9 mouse cellular contexts compared by ENCODE assay signal in the genomic region with DNA sequence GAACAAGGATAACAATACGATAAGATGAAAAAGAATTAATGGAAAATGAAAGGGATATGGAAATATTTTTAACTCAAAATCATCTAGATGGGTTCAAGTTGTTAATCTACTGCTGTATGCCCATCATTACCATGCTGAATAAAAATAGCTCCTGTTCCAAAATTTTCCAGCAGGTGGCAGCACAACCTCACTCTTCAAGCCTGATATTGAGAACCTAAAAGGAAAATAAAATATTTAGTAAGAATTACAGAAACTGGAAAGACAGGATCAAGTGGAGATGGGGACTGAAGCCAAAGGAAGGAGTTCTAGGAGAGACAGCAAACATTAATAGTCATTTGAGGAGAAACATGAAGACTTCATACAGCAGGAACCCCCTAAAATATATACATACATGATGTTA.
DNase-seq lines count a peak whose midpoint lies in the region; ATAC-seq lines count a peak whose summit lies in the region.
"Had no signal": no experiment of that assay in that cellular context is flagged by ENCODE, and none has a peak within 500 bp of the region (broad histone marks: within the 10 kb centered on the region; RNA-seq: fewer than 3 reads in every experiment).

No protein-coding gene starts in this region.

- ATAC-seq in CD4-positive, CD25-positive, alpha-beta regulatory T cell, adult 4 months = no peak
- ATAC-seq in forebrain, embryonic 11.5 days (replicated peaks; ENCODE audit: low FRiP score) = peak; percentile 78
- ATAC-seq in megakaryocyte-erythroid progenitor cell, adult 5-6 weeks (replicated peaks; ENCODE audit: low FRiP score, low TSS enrichment, poor library complexity, severe bottlenecking) = peak; percentile 73; the same call in 1 of the 2 replicates

- H3K9ac ChIP-seq in forebrain, embryonic 11.5 days (ENCODE audit: low read length) = no peak overlapping the region
- H3K9ac ChIP-seq: lung, embryonic 15.5 days had no signal

- 22% methylated on average over 1 of the region's 1 CpGs for WGBS in forebrain, embryonic 11.5 days

- no peak overlapping the region for H3K4me2 ChIP-seq in forebrain, embryonic 11.5 days (ENCODE audit: low read depth, low read length, severe bottlenecking)
- H3K4me2 ChIP-seq: lung, embryonic 15.5 days had no signal

- no peak overlapping the region for H3K4me3 ChIP-seq in forebrain, embryonic 11.5 days (ENCODE audit: low read depth, low read length)
- H3K4me3 ChIP-seq: lung, embryonic 15.5 days had no signal

- H3K27me3 ChIP-seq in forebrain, embryonic 11.5 days (ENCODE audit: control insufficient read depth, insufficient read depth, low read length) = no peaks in the 10 kb centered on the region
- H3K27me3 ChIP-seq: lung, embryonic 15.5 days had no signal

- DNase-seq in CD4-positive, CD25-positive, alpha-beta regulatory T cell, adult 2 months (ENCODE audit: low read depth, low spot score) = peak; percentile 6
- peak; percentile 23 for DNase-seq in ovary, postnatal 14 days (ENCODE audit: low spot score)
- DNase-seq in ovary, postnatal 36 days (ENCODE audit: low spot score) = no peak
- peak; percentile 69 for DNase-seq in forebrain, embryonic 11.5 days (ENCODE audit: low spot score)
- DNase-seq in layer of hippocampus, adult 18-20 months (ENCODE audit: low spot score in 2 of 2) = peak; percentile 19 to 79
- peak; percentile 6 for DNase-seq in yolk sac, embryonic 10.5 days (ENCODE audit: low spot score)

- no peaks in the 10 kb centered on the region for H3K36me3 ChIP-seq in forebrain, embryonic 11.5 days (ENCODE audit: control insufficient read depth, insufficient read depth, low read length)
- H3K36me3 ChIP-seq: lung, embryonic 15.5 days had no signal

- no peak overlapping the region for H3K27ac ChIP-seq in forebrain, embryonic 11.5 days (ENCODE audit: low read depth, low read length)
- H3K27ac ChIP-seq: lung, embryonic 15.5 days had no signal

- H3K9me3 ChIP-seq in forebrain, embryonic 11.5 days (ENCODE audit: control insufficient read depth, low read length) = no peaks in the 10 kb centered on the region
- H3K9me3 ChIP-seq: lung, embryonic 15.5 days had no signal

- H3K4me1 ChIP-seq in forebrain, embryonic 11.5 days (replicated peaks; ENCODE audit: control insufficient read depth, insufficient read depth, low read length) = no peaks in the 10 kb centered on the region
- H3K4me1 ChIP-seq: lung, embryonic 15.5 days had no signal
